Mouse (Mus musculus): ENCODE measurements around the gene Oxnad1. TPM values are rescaled to one million over a fixed set of nuclear protein-coding genes. Genes with fewer than 3 reads are reported as not detected.

Oxnad1 gene
- total and polyA plus RNA-seq, 3 experiments = 47.6 to 111 (median 77.7) TPM

DNA sequence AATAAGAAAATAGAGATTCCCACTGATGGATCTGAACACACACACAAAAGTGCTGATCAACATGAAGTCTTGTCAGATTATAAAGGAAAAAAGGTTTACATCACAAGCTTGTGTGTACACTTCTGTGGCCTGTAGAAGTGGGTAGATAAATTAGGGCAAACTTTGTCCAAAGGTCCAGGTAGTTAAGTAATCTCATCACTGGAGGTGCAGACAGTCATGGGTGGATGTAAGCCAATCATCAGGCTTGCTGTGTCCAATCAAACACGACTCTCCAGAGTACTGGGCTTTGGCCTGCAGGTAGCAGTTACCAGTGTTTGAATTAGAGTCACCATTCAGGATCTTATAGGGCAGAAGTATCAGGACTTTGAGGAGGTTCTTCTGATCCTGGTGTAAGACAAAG lies 7.8 kb downstream of the Oxnad1 start:
- no peak overlapping the region for H3K4me2 ChIP-seq (ENCODE audit: insufficient read depth, low read depth, poor library complexity, severe bottlenecking)
- no peak overlapping the region for H3K4me3 ChIP-seq (replicated peaks in 1 of 3; ENCODE audit: low read depth in 2 of 3, low read length in 2 of 3, poor library complexity in 1 of 3)
- H3K36me3 ChIP-seq (replicated peaks in 1 of 2; ENCODE audit: control insufficient read depth in 1 of 2, insufficient read depth in 1 of 2, low read length in 1 of 2) = peaks cover 58 to 91% of the 10 kb centered on the region in 2 experiments
- TF ChIP-seq MEF2A (IDR thresholded peaks at IDR 0.05; ENCODE audit: borderline replicate concordance, low read depth, low read length) (no peak), IRF4 (IDR thresholded peaks at IDR 0.05; ENCODE audit: low read depth, low read length) (no peak), TCF12 (IDR thresholded peaks at IDR 0.05; ENCODE audit: low read depth, low read length) (no peak), TBP (conservative IDR thresholded peaks at IDR 0.05; ENCODE audit: low read depth, low read length) (no peak), E2F4 (IDR thresholded peaks at IDR 0.05; ENCODE audit: insufficient replicate concordance, low read depth, low read length) (no peak), JUND (conservative IDR thresholded peaks at IDR 0.05; ENCODE audit: low read depth, low read length) (no peak), ZMIZ1 (IDR thresholded peaks at IDR 0.05; ENCODE audit: low read depth, low read length) (no peak), BHLHE40 (IDR thresholded peaks at IDR 0.05; ENCODE audit: low read depth, low read length) (no peak), CHD2 (IDR thresholded peaks at IDR 0.05; ENCODE audit: low read length) (no peak), SIN3A (IDR thresholded peaks at IDR 0.05; ENCODE audit: low read length) (no peak)
- dilution Hi-C loops (cut with MboI; ENCODE audit: extremely low pct_ligation_motif_present, extremely low pct_unique_long_range_greater_than_20kb, low sequenced_read_pairs) (no loop called here), in situ Hi-C loops (cut with MboI; ENCODE audit: low pct_ligation_motif_present, low pct_unique_long_range_greater_than_20kb, low sequenced_read_pairs) (no loop called here)
- H3K9ac ChIP-seq (ENCODE audit: insufficient read depth, low read depth) = no peak overlapping the region
- H3K79me2 ChIP-seq (replicated peaks; ENCODE audit: control insufficient read depth, extremely low read depth, insufficient read depth, poor library complexity, severe bottlenecking) = peaks cover 14% of the 10 kb centered on the region
- DNase-seq (ENCODE audit: extremely low read depth) = no peak
- H3K27ac ChIP-seq (ENCODE audit: insufficient read depth, low read depth) = no peak overlapping the region
- H3K4me1 ChIP-seq (ENCODE audit: control insufficient read depth in 1 of 2, insufficient read depth in 2 of 2) = peaks cover 0 to 49% of the 10 kb centered on the region in 2 experiments; a peak in 2 of 4 replicates
- no peaks in the 10 kb centered on the region for H3K27me3 ChIP-seq (replicated peaks)
- H3K9me3 ChIP-seq (replicated peaks; ENCODE audit: low read length) = no peaks in the 10 kb centered on the region

DNA sequence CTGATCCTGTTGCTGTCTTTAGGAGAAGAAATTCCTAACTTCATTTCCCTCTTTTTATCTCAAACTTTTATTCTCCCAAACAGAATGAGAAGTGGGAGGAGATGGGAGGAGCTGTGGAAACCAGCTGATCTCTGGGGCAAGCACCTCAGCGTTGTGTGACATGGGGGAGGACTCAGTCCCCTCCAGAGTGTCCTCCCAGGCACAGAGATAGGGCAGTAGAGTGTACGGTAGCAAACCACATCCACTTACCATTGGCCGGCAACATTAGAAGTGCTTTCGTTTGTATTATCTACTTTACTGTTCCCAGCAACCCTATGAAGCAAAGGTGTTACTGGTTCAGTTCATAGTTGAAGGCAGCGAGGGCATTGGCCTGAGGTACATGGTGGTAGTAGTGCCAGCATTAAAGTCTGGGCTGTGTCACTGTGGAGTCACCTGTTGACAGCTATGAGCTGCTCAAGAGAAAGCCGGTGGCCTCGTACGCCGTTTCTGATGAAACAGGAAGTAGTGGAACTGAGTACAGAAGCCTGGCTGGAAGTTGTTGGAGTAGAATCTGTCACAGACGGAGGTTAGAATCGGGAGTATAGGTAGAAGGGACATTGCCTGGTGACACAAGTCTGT lies 8.4 kb downstream of the Oxnad1 start:
- Histone ChIP-seq H3K4me3 (replicated peaks in 1 of 3; ENCODE audit: low read depth in 2 of 3, low read length in 2 of 3, poor library complexity in 1 of 3) (no peak overlapping the region), H3K27me3 (replicated peaks) (no peaks in the 10 kb centered on the region), H3K79me2 (replicated peaks; ENCODE audit: control insufficient read depth, extremely low read depth, insufficient read depth, poor library complexity, severe bottlenecking) (peaks cover 9% of the 10 kb centered on the region; the same call in 1 of the 2 replicates), H3K27ac (ENCODE audit: insufficient read depth, low read depth) (no peak overlapping the region), H3K4me1 (ENCODE audit: control insufficient read depth in 1 of 2, insufficient read depth in 2 of 2) (peaks cover 0 to 46% of the 10 kb centered on the region in 2 experiments; a peak in 2 of 4 replicates), H3K9me3 (replicated peaks; ENCODE audit: low read length) (peaks cover under 1% of the 10 kb centered on the region), H3K9ac (ENCODE audit: insufficient read depth, low read depth) (no peak overlapping the region), H3K4me2 (ENCODE audit: insufficient read depth, low read depth, poor library complexity, severe bottlenecking) (no peak overlapping the region), H3K36me3 (replicated peaks in 1 of 2; ENCODE audit: control insufficient read depth in 1 of 2, insufficient read depth in 1 of 2, low read length in 1 of 2) (peaks cover 64 to 95% of the 10 kb centered on the region in 2 experiments)
- dilution Hi-C loops (cut with MboI; ENCODE audit: extremely low pct_ligation_motif_present, extremely low pct_unique_long_range_greater_than_20kb, low sequenced_read_pairs) (no loop called here), in situ Hi-C loops (cut with MboI; ENCODE audit: low pct_ligation_motif_present, low pct_unique_long_range_greater_than_20kb, low sequenced_read_pairs) (no loop called here)
- no peak for DNase-seq (ENCODE audit: extremely low read depth)
- TF ChIP-seq USF2 (conservative IDR thresholded peaks at IDR 0.05; ENCODE audit: low read depth, low read length) = no peak
- TF ChIP-seq ZKSCAN1 (IDR thresholded peaks at IDR 0.05; ENCODE audit: borderline replicate concordance, low read depth, low read length) = no peak
- no peak for TF ChIP-seq ETS1 (conservative IDR thresholded peaks at IDR 0.05; ENCODE audit: low read depth, low read length)
- TF ChIP-seq MXI1 (IDR thresholded peaks at IDR 0.05; ENCODE audit: low read depth, low read length) = no peak
- no peak for TF ChIP-seq CHD2 (IDR thresholded peaks at IDR 0.05; ENCODE audit: low read length)
- TF ChIP-seq HCFC1 (IDR thresholded peaks at IDR 0.05; ENCODE audit: low read depth, low read length) = no peak
- no peak for TF ChIP-seq BHLHE40 (IDR thresholded peaks at IDR 0.05; ENCODE audit: low read depth, low read length)
- no peak for TF ChIP-seq ELF1 (IDR thresholded peaks at IDR 0.05; ENCODE audit: low read depth, low read length)
- no peak for TF ChIP-seq IRF4 (IDR thresholded peaks at IDR 0.05; ENCODE audit: low read depth, low read length)
- TF ChIP-seq CTCF (conservative IDR thresholded peaks at IDR 0.05 in 1 of 2, IDR thresholded peaks at IDR 0.05 in 1 of 2; ENCODE audit: low read depth in 2 of 2, low read length in 2 of 2) = no peak
- no peak for TF ChIP-seq SIN3A (IDR thresholded peaks at IDR 0.05; ENCODE audit: low read length)
- TF ChIP-seq JUND (conservative IDR thresholded peaks at IDR 0.05; ENCODE audit: low read depth, low read length) = no peak
- no peak for TF ChIP-seq KAT2A (IDR thresholded peaks at IDR 0.05; ENCODE audit: insufficient replicate concordance, low read length)
- no peak for TF ChIP-seq GABPA (IDR thresholded peaks at IDR 0.05; ENCODE audit: insufficient replicate concordance, low read depth, low read length)
- TF ChIP-seq RCOR1 (conservative IDR thresholded peaks at IDR 0.05; ENCODE audit: low read depth, low read length) = no peak
